Mouse (Mus musculus) bone marrow, adult 2 months (tissue): Measurements from ENCODE around the gene Mroh9.

Source experiments
- CTCF ChIP-seq: fragments of 200-500 bp; IDR thresholded peaks from 2 replicates; pipeline ENCODE4 v1.5.1; 2011; ENCODE audit warnings: low read length, control low read depth; ENCODE audit not compliant: control insufficient read depth, insufficient read depth
- POLR2A ChIP-seq: fragments of 200-500 bp; IDR thresholded peaks from 2 replicates; pipeline ENCODE4 v1.6.1; 2011; ENCODE audit warnings: low read depth, mild to moderate bottlenecking, control low read depth, low read length, borderline replicate concordance; ENCODE audit not compliant: control insufficient read depth

GRCm38 (mm10) chr1:163122414-163122813, 36.9 kb upstream of the Mroh9 start:
- TF ChIP-seq CTCF, result no peak
- no peak for TF ChIP-seq POLR2A
